Mouse (Mus musculus) central nervous system, embryonic 14 days (tissue): Measurements from ENCODE around the gene Tspan11. TPM values are rescaled to one million over a fixed set of nuclear protein-coding genes. Genes with fewer than 3 reads are reported as not detected.

Experiments used
- polyA plus RNA-seq: library from polyadenylated mRNA; depleted of rRNA; stranded (reverse); fragments of >200 nt; gene quantifications from 2 replicates; pipeline ENCODE4 v1.2.3, GENCODE M21; 2012; rRNA removed

Gene Tspan11
- polyA plus RNA-seq: 9.9 and 11.8 TPM in 2 replicates

DNA sequence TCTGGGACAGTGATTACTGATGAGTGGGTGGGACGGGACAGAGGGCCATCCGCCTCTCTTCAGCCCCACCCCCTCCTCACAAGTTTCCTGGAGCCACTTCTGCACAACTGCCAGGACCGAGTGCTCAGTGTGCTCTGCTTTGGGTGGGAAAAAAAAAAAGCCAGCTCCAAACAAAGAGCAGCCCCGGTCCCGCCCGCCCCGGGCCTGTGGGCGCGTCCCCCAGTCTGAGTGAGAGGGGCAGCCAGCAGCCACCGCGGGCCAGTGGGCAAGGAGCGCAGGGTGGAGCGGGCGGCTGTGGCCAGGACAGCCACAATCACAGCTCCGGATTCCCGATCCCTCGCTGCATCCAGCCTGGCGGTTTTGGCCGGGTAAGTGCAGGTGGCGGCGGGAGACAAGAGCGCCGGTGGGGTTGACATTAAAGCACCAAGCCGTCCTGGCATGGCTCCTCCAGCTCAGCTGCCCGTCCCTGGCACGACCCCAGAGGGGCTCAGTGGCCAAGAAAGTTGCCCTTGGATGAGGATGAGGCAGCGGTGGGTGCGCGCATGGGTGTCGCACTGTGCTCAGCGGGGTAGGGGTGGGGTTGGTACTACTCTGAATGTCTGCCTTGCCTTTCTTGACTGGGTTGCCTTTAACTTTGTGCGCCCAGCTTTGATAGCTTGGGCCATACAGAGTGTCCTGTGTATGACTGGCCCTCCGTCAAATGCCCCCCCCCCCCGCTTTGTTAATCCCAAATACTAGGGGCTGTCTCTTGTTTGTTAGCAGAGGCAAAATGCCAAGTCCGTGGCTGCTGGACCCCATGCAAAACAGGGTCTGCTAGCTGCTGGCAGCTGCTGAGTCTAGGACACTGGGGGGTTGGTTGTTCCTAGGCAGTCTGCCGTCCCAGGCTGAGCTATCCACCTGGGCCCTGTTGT lies at the start of gene Tspan11:
Tspan11 (plus strand) TSS at position 79 of the 911 bp plus-strand sequence.

Other genes with a start within 250 kb of the Tspan11 start
- gene Prmt8, start 118.1 kb upstream of the Tspan11 start, polyA plus RNA-seq: 17.4 and 17.9 TPM in 2 replicates